Mouse (Mus musculus): ENCODE measurements around the gene Aldh1a2. TPM values are rescaled to one million over a fixed set of nuclear protein-coding genes. Genes with fewer than 3 reads are reported as not detected.

Gene Aldh1a2
- 91.0 and 100 TPM in 2 replicates for polyA plus RNA-seq (2016; fragmentation: Nextera tagmentation; extraction: Ambion mirVana)

DNA sequence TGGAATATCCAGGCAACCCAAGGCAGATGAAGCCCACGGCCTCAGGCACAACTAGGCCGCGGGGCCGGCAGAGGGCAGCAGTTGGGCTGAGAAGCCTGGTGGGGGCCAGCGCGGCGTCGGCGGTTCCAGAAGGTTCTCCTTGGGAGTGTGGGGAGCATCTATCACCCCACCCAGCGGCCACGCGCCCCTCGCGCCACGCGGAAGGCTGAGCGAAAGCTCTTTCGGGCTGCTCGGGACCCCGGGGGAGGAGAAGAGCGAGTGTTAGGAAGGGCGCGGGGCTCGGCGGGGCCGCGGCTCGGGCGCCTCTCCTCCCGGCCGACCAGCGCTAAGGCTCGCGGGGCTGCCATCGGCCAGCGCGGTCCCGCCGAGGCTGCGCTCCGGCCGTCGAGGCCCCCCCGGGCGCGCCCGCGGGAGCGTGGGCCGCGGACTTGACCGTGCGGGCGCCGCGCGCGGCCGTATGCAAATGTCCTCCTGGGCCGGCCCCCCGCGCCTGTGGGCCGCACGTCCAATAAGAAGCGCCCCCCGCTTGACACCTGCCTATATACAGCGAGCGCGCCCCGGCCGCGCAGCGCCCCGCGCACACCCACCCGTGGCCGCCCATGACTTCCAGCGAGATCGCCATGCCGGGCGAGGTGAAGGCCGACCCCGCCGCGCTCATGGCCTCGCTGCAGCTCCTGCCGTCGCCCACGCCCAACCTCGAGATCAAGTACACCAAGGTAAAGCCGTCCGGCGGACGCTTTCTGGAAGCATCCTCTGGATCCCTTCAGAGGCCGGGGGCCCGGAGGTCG, at the start of gene Aldh1a2:
TSS of gene Aldh1a2 (plus strand) at position 542 of the 788 bp plus-strand sequence.
- peak; percentile 44; the same call in 1 of the 2 replicates for ATAC-seq (ENCODE audit: low FRiP score, low read depth)
- Histone ChIP-seq H3K27me3 (replicated peaks) (peaks cover 59% of the 10 kb centered on the region), H3K27ac (no peak within 1 kb of the TSS), H3K4me2 (replicated peaks) (peak within 1 kb of the TSS; percentile 67), H3K4me3 (peak within 1 kb of the TSS; percentile 40), H3K4me1 (peaks cover 13% of the 10 kb centered on the region), H3K9ac (peak within 1 kb of the TSS; percentile 38; the same call in 1 of the 2 replicates), H3K36me3 (no peaks in the 10 kb centered on the region), H3K9me3 (no peaks in the 10 kb centered on the region)
- under 1% methylated on average over 97 of the region's 97 CpGs for WGBS

DNA sequence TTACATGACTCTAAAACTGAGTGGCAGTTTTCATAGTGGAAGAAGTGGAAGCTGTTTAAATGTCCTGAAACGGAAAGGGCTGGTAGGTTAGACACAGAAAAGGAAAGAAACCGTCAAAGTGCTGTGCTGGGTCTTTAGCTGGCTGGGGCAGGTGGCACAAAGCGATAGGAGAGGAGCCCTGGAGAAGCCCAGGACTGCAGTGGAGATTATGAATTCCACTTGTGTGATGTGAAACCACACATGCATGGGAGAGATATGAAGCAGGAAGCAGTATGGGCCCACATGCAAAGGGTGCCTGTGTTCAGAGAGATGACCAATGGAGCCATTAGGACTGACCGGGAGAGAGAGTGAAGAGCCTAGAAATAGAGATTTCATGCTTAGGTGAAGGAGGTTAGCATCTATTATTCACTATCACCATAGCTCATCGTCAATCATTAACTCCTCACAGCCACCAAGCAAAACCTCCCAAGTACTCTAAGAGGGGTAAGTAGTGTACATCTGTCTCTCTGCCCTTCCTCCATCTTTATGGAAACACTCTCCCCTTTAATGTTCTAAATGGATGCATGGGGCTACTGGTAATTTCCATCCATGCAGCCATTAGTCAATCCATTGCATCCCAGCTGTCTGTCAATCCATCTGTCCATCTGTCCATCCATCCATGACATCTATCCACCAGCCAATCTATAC, 49.4 kb upstream of the Aldh1a2 start:
- Histone ChIP-seq H3K36me3 (no peaks in the 10 kb centered on the region), H3K4me2 (replicated peaks) (no peak overlapping the region), H3K4me1 (peaks cover 4% of the 10 kb centered on the region), H3K9ac (no peak overlapping the region), H3K9me3 (no peaks in the 10 kb centered on the region), H3K27ac (no peak overlapping the region), H3K4me3 (no peak overlapping the region), H3K27me3 (replicated peaks) (no peaks in the 10 kb centered on the region)
- ATAC-seq (ENCODE audit: low FRiP score, low read depth) = no peak
- 91% methylated on average over 5 of the region's 5 CpGs for WGBS

DNA sequence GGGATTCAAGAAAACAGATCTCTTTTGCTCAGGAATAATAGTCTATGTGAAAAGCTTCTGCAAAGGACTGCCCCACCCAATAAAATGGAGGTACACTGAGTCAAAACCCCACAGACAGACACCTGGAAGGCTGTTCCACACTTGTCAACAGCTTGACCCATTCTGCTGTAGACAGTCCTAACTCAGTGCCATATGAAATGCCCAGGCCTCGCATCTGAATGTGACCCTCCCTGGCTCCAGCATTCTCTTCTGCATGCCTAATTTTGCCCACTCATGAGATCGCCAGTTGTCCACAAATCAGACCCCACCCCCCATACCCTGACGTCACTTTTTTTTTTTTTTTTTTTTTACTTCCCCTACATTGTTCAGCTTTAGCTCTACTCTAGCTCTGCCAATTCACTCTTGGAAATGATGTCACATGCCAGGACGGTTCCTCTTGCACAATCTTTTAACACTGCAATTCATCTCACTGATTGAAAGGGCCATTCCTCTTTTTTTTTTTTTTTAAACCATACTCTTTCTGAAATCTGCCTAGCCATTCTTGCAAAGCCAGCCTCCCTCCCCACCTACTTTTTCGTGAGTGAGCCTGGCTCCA, 48.6 kb upstream of the Aldh1a2 start:
- no peak overlapping the region for H3K4me2 ChIP-seq (replicated peaks)
- no peak overlapping the region for H3K27ac ChIP-seq
- H3K36me3 ChIP-seq = no peaks in the 10 kb centered on the region
- H3K4me1 ChIP-seq = peaks cover 4% of the 10 kb centered on the region
- WGBS = 69% methylated on average over 5 of the region's 5 CpGs
- no peak overlapping the region for H3K4me3 ChIP-seq
- H3K9me3 ChIP-seq = no peaks in the 10 kb centered on the region
- no peak overlapping the region for H3K9ac ChIP-seq
- H3K27me3 ChIP-seq (replicated peaks) = no peaks in the 10 kb centered on the region
- no peak for ATAC-seq (ENCODE audit: low FRiP score, low read depth)

DNA sequence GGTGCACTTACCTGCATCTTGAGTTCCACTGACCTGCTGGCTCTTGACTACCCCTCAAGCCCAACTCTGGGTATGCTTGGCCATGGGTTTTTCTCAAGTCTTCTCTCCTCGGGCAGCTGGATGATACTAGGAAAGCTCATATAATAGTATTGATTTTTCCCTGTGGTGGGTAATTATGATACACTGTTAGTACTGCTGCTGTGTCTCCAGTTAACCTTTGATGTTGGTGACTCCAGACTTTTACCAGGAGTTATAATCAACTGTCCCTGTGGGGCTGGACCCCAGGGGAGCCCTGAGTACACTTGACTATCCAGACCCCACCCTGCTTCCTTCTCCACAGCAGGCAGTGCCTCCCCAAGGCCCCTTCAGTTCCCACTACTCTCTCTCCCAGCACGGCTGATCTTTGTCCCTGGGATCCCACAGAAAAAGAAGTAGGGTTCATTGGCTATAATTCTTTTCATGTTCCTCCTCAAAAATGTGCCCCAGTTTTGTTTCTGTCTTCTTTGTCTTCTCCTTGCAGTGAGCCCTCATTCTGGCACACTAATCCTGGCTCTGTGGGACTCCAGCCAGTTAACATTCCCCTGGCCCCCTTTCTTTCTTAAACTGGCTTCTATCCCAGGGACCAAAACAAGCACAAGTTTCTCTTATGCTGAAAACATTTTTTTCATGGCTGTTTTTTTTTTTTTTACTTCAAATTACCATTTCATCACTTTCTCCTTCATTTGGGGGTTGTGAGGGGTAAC, 47.9 kb upstream of the Aldh1a2 start:
- no peak for ATAC-seq (ENCODE audit: low FRiP score, low read depth)
- Histone ChIP-seq H3K4me1 (peaks cover 4% of the 10 kb centered on the region), H3K4me2 (replicated peaks) (no peak overlapping the region), H3K9me3 (no peaks in the 10 kb centered on the region), H3K27ac (no peak overlapping the region), H3K27me3 (replicated peaks) (no peaks in the 10 kb centered on the region), H3K4me3 (no peak overlapping the region), H3K9ac (no peak overlapping the region), H3K36me3 (no peaks in the 10 kb centered on the region)
- 34% methylated on average over 2 of the region's 2 CpGs for WGBS

DNA sequence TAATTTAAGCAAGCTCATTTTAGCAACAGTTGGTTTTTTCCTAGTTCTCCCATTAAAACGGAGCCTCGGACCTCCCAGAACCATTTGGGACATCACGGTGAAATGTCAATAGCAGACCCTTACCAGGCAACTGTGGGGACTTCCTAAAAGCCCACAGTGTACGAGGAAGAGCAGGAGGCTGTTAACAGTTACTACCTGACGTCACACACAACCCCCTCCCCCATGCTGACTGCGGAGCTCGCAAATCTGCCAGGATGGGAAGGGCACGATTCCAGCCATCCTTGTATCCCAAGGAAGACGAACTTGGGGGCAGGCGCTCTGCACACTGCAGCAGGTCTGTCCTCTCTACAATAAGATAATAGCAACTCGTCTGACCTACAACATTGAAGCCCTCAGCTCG, 47.1 kb upstream of the Aldh1a2 start, which contains the start of gene Aqp9:
TSS of gene Aqp9 (minus strand) at position 172 of the 400 bp plus-strand sequence.
- Histone ChIP-seq H3K9me3 (no peaks in the 10 kb centered on the region), H3K27me3 (replicated peaks) (no peaks in the 10 kb centered on the region), H3K9ac (no peak within 1 kb of the TSS), H3K27ac (no peak within 1 kb of the TSS), H3K4me1 (peaks cover 4% of the 10 kb centered on the region), H3K36me3 (no peaks in the 10 kb centered on the region), H3K4me2 (replicated peaks) (peak within 1 kb of the TSS; percentile 12; the same call in 1 of the 2 replicates), H3K4me3 (no peak within 1 kb of the TSS)
- ATAC-seq (ENCODE audit: low FRiP score, low read depth) = no peak
- 39% methylated on average over 12 of the region's 12 CpGs for WGBS

DNA sequence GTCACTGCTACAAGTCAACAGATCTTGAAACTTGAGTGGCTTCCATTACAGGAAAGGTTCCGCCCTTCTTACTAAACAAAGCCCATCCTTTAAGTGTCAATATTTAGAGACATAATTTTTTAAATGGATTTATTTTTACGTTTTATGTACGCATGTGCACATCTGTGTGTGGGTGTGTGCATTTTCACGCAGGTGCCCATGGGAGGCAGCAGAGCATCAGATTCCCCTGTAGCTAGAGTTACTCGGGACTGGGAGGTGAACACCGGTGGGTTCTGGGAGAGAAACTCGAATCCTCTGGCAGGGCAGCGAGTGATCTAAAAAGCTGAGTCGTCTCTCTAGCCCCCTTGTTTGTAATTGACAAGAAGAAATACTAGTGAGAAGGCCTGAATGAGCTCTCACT, 42.1 kb upstream of the Aldh1a2 start:
- 71% methylated on average over 9 of the region's 9 CpGs for WGBS
- no peak overlapping the region for H3K4me2 ChIP-seq (replicated peaks)
- no peak for ATAC-seq (ENCODE audit: low FRiP score, low read depth)
- H3K9me3 ChIP-seq = no peaks in the 10 kb centered on the region
- H3K4me1 ChIP-seq = peaks cover 3% of the 10 kb centered on the region
- H3K27ac ChIP-seq = no peak overlapping the region
- no peaks in the 10 kb centered on the region for H3K36me3 ChIP-seq
- no peaks in the 10 kb centered on the region for H3K27me3 ChIP-seq (replicated peaks)
- H3K4me3 ChIP-seq = no peak overlapping the region
- H3K9ac ChIP-seq = no peak overlapping the region

DNA sequence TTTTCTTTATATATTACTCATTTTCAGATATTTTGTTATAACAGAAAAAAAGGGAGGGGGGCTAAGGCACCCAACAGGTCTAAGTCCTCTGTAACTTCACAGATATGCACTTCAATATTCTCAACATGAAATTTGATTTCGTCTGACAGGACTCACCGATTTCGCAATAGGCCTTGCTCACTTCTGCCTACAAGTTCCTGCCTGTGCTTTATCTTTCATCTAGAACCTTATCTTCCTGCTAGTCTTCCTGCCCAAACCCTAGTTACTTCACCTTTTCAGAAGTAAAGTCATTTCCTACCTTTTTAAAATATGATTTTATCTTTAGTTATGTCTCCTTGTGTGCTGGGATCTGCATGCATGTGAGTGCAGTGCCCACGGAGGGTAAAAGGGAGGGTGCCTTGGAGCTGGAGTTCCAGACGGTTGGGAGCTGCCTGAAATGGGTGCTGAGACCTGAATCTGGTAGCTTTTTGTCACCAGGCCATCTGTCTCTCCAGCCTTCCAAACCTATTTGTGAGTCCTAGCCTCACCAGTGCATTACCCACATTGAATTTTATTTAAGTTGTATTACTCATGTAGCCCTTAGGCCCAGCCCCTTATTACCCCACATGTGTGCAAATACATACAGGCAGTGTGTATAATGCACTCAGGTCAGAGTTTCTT, 41.1 kb upstream of the Aldh1a2 start:
- H3K27me3 ChIP-seq (replicated peaks) = no peaks in the 10 kb centered on the region
- H3K4me3 ChIP-seq = no peak overlapping the region
- 85% methylated on average over 5 of the region's 5 CpGs for WGBS
- no peaks in the 10 kb centered on the region for H3K9me3 ChIP-seq
- H3K9ac ChIP-seq = no peak overlapping the region
- ATAC-seq (ENCODE audit: low FRiP score, low read depth) = no peak
- no peak overlapping the region for H3K27ac ChIP-seq
- H3K36me3 ChIP-seq = no peaks in the 10 kb centered on the region
- no peaks in the 10 kb centered on the region for H3K4me1 ChIP-seq
- no peak overlapping the region for H3K4me2 ChIP-seq (replicated peaks)

DNA sequence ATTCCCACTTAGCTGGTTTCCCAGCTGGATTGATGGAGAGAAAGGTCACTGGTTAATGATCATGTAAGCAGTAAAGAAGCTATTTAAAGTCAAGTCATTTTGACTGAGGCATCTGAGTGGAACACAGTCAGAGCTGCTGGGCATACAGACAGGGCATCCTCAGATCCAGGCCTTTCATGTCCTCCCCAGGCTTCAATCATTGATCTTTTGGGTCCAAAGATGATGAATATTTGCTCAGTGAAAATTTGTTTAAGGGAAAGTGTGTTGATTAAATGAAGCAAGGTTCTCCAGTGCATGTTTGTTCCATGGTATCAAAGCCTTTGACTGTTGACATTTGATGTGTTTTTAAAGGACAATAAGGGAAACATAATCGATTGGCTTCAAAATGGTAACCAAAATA, 39.9 kb upstream of the Aldh1a2 start:
- H3K36me3 ChIP-seq = no peaks in the 10 kb centered on the region
- WGBS = 89% methylated on average over 1 of the region's 1 CpGs
- no peaks in the 10 kb centered on the region for H3K4me1 ChIP-seq
- no peak overlapping the region for H3K4me2 ChIP-seq (replicated peaks)
- no peaks in the 10 kb centered on the region for H3K27me3 ChIP-seq (replicated peaks)
- H3K27ac ChIP-seq = no peak overlapping the region
- H3K4me3 ChIP-seq = no peak overlapping the region
- ATAC-seq (ENCODE audit: low FRiP score, low read depth) = no peak
- no peaks in the 10 kb centered on the region for H3K9me3 ChIP-seq
- H3K9ac ChIP-seq = no peak overlapping the region

DNA sequence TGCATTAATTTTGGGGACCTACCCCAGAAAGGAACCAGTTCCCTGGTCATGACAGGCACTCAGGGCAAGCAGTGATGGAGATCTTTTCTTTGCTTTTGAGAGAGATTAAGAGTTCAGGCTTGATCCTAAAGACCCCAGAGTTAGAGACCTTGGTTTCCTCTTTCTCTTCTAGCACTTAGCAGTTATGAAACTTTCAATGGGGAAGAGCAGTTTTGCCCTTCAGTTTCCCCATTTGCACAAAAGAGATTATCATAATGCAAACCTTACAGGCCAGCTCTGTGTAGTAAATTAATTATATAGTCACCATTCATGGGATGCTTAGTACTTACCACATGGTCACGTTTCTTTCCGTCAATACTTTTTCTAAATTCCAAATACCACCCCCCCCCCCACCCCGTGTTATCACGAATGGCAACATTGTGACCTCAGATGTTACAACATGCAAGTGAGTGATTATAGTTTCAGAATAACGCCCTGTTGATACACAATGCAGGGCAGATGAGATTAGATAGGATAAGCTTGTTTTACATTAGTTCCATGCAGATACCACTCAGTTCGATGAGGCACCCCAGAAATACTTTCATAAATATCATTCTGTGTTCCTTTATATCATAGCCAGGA, 36.2 kb upstream of the Aldh1a2 start:
- ATAC-seq (ENCODE audit: low FRiP score, low read depth) = no peak
- Histone ChIP-seq H3K27me3 (replicated peaks) (no peaks in the 10 kb centered on the region), H3K4me3 (no peak overlapping the region), H3K4me2 (replicated peaks) (no peak overlapping the region), H3K36me3 (no peaks in the 10 kb centered on the region), H3K9me3 (no peaks in the 10 kb centered on the region), H3K27ac (no peak overlapping the region), H3K9ac (no peak overlapping the region), H3K4me1 (no peaks in the 10 kb centered on the region)
- 89% methylated on average over 6 of the region's 6 CpGs for WGBS

DNA sequence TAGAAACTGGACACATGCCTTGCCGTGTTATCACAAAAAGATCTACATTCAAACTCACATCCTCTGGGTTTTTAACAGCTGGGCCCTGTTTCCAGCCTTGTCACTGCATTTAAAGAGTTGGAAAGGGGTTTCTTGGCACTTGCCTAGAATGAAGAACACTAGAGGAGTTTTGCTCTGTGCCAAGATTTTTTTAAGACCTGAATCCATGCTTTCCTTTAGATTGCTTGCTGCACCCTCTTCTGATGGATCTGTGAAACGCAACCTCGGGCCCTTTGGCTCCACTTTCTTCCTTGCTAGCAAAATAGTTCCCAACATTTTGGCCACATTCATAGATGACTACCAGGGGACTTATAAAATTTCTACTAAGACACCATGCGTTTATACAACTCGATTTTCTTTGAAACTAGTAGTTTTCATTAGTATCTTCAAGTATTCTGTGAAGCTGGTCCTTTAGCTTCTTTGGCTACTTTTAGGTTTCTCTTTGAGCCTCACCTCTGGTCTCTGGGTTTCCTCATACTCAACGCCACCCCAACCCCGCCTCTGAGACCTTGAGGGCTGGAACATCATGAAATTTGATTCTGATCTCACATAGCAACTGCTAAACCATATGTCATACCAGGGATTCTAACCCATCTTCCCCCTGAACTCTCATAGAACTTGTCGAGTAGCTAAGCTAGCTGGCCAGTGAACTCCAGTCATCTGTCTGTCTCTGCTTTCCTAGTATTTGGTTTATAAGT, 35.5 kb upstream of the Aldh1a2 start:
- no peaks in the 10 kb centered on the region for H3K4me1 ChIP-seq
- H3K27me3 ChIP-seq (replicated peaks) = no peaks in the 10 kb centered on the region
- no peak for ATAC-seq (ENCODE audit: low FRiP score, low read depth)
- H3K4me3 ChIP-seq = no peak overlapping the region
- no peaks in the 10 kb centered on the region for H3K9me3 ChIP-seq
- H3K9ac ChIP-seq = no peak overlapping the region
- no peak overlapping the region for H3K4me2 ChIP-seq (replicated peaks)
- no peaks in the 10 kb centered on the region for H3K36me3 ChIP-seq
- no peak overlapping the region for H3K27ac ChIP-seq
- WGBS = 82% methylated on average over 8 of the region's 8 CpGs

DNA sequence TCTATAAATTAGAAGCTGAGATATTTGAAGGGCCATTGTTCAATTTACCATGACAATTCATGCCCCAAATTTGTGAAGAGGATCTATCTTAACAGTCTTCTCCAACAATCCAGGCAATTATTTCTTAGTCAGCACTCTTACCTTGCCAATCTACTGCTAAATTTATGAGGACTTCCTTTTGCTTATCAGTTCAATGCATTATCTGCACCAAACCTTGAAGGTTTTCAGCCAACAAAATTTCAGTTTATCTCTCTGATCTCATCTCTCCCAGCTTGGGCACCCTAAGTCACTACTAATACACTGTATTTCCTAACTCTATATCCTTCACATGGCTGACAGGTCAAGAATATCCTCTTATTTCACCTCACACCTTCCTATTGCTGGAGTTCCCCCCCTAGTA, 30.3 kb upstream of the Aldh1a2 start:
- no peak overlapping the region for H3K4me2 ChIP-seq (replicated peaks)
- ATAC-seq (ENCODE audit: low FRiP score, low read depth) = no peak
- H3K36me3 ChIP-seq = no peaks in the 10 kb centered on the region
- no peak overlapping the region for H3K9ac ChIP-seq
- no peak overlapping the region for H3K4me3 ChIP-seq
- no peaks in the 10 kb centered on the region for H3K9me3 ChIP-seq
- H3K4me1 ChIP-seq = no peaks in the 10 kb centered on the region
- H3K27ac ChIP-seq = no peak overlapping the region
- no peaks in the 10 kb centered on the region for H3K27me3 ChIP-seq (replicated peaks)

Data from neural tube, embryonic 12.5 days (tissue).